Mouse (Mus musculus) T-helper 17 cell (primary cell): ENCODE measurements around the gene Tyms.
"Not testable (repeated sequence)": the region's sequence is repeated elsewhere in the genome, so short reads cannot be mapped to it uniquely, and the experiment has no call there.

ENCODE experiments used
- in situ Hi-C, 2 experiments: fragments of 300-600 bp; cut with MboI, MseI; formaldehyde crosslinking; loops; 1 replicate in 1 of 2; 2 replicates in 1 of 2; pipeline ENCODE4 v1.15.1; 2025; ENCODE audit warnings: high pct_unique_total_duplicates in 2 of 2

Gene Tyms

DNA sequence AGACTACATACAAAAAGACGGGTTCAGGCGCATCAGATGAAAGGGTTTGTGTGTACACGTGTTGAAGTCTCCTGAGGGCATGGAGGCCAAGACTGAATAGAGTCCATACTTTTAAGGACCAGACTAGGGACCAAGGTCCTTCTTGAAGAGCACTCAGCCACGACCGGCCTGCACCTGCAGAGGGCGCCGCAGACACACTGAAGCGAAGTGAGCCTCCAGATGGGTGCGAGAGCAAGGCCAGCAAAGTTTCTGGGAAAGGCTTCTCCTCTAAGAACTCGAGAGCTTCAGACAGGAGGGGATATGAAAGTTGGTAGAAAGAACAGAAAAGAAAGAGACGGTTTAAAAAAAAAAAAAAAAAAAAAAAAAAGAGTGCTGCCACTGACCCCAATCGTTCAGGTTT, 30.9 kb upstream of the Tyms start:
- in situ Hi-C loops = loop anchor here in 1 of 2 experiments (10.0 kb wide), 1 partner anchor 630 kb away; the partner anchor contains the start of gene Mnx1

GRCm38 (mm10) chr5:30103340-30103739, 29.9 kb upstream of the Tyms start:
- in situ Hi-C loops = loop anchor here in 1 of 2 experiments (10.0 kb wide), 1 partner anchor 629 kb away; the partner anchor contains the start of gene Mnx1

DNA sequence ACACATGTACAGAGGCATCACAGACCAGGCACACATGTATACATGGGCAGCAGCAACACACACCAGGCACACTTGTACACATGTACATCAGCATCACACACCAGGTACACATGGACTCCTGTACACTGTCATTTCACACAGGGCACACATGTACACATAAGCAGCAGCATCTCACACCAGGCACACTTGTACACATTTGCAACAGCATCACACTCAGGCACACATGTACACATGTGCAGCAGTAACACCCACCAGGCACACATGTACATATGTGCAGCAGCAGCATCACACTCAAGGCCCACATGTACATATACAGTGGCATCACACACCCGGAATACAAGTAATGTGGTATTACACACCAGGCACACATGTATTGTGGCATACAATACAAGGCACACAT, 24.8 kb upstream of the Tyms start:
- in situ Hi-C loops = no loop called here

- in situ Hi-C loops = no loop called here
Measured at GRCm38 (mm10) chr5:30095731-30096130, 22.3 kb upstream of the Tyms start.

DNA sequence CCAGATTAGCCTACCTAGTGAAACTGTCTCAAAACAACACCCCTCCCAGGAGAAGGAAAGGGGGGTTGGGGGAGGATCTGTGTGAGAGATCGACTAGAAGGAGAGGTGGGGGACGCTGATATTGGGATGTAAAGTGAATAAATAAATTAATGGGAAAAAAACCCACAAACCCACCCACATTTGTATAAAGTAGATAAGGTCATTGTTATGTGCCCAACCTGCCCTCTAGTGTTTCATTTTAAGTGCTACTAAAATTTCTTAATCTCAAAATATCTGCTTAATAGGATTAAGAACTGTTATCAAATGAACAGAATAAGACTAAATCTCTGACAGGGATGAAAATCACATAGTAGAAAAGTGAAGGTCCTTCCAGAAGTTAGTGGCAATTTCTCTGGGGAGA, 21.0 kb upstream of the Tyms start:
- in situ Hi-C loops = no loop called here

DNA sequence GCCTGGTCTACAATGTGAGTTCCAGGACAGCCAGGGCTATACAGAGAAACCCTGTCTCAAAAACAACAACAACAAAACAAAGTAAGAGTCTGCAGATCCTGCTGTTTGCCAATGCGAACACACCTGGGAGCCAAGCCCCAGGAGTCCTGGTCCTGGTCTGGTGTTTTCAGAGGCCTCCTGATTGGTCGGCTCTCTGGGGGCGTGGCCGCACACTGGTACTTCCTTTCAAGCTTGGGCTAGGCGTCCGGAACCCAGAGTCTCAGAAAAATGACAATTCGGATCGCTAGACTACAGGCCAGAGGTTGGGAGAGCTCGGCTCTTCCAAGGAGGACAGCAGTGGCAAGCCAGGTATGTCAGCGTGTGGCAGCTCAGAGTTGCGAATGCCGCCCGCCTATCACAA, 19.3 kb upstream of the Tyms start:
- in situ Hi-C loops = no loop called here

DNA sequence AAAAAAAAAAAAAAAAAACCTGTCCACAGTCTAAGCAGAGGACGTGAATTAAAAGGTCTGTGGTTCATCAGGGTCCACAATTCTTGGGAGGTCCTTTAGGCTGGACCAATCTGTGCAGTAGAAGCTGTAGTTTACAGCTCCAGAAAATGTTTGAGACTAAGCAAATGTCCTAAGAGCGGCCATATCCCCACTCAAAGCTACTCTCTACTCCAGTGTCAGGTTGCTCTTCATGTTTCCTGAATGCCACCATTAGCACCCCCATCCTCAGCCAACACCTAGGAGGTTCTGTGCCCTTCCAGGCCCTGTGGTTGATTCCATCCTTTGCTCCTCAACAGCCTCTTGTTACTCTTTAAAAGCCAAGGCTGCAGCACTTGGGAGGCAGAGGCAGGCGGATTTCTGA, 1.0 kb downstream of the Tyms start:
- in situ Hi-C loops = no loop called here

GRCm38 (mm10) chr5:30071677-30072076, 1.7 kb downstream of the Tyms start:
- in situ Hi-C loops = no loop called here

GRCm38 (mm10) chr5:30067726-30068125, 5.7 kb downstream of the Tyms start:
- in situ Hi-C loops = no loop called here

GRCm38 (mm10) chr5:30059607-30060006, 13.8 kb downstream of the Tyms start:
- in situ Hi-C loops = loop anchor here in 1 of 2 experiments (5.0 kb wide), 1 partner anchor 622 kb away; no protein-coding TSS in a partner anchor

GRCm38 (mm10) chr5:30058216-30058731, 15.1 kb downstream of the Tyms start:
- in situ Hi-C loops = no loop called here

- in situ Hi-C loops = not testable (repeated sequence)
Measured at GRCm38 (mm10) chr5:30039841-30040240, 33.6 kb downstream of the Tyms start.

GRCm38 (mm10) chr5:30039324-30039723, 34.1 kb downstream of the Tyms start:
- in situ Hi-C loops = not testable (repeated sequence)

DNA sequence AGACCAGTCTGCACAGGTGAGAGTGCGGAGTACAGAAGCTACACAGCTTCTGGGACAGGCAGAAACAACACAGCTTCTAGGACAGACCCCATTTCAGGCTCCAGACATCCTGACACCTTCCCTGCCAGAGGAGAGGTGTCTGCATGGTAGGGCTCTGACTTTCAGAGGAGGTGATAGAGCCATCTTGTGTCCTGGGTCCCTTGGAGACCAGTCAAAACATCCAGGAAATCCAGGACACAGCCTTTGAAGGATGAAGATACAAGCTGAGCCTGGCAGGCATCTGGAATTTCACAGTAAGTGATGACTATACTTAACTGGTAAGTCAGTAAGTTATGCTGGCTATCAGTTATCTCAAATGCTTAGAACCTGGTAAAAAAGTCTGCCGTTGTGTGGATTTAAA, 36.3 kb downstream of the Tyms start:
- in situ Hi-C loops = not testable (repeated sequence)

- in situ Hi-C loops = not testable (repeated sequence)
Measured at GRCm38 (mm10) chr5:30035862-30036261, 37.6 kb downstream of the Tyms start.

GRCm38 (mm10) chr5:30014580-30014979, 58.8 kb downstream of the Tyms start:
- in situ Hi-C loops = loop anchor here in 1 of 2 experiments (5.0 kb wide), 1 partner anchor 187 kb away; no protein-coding TSS in a partner anchor

- in situ Hi-C loops = loop anchor here in 1 of 2 experiments (5.0 kb wide), 1 partner anchor 186 kb away; no protein-coding TSS in a partner anchor
Measured at GRCm38 (mm10) chr5:30012726-30013503, 60.5 kb downstream of the Tyms start, which contains the start of gene Il6. Gene Il6, plus strand, starts transcription at chr5:30013114.
